Comparison of ENCODE assay signal across 16 mouse cellular contexts in genomic region chr12:100660076-100660475, GRCm38 (mm10).
"Had no signal": no experiment of that assay in that cellular context is flagged by ENCODE, and none has a peak within 500 bp of the region (broad histone marks: within the 10 kb centered on the region; RNA-seq: fewer than 3 reads in every experiment).

No protein-coding gene starts in this region.

- DNase-seq: liver, embryonic 13.5 days; liver, postnatal 0 days; lung, adult 2 months; lung, postnatal 4 days; midbrain, embryonic 14.5 days; right cerebral cortex, postnatal 14 days; thymus, adult 18-20 months; thymus, postnatal 25 days had no signal

- H3K36me3 ChIP-seq: liver, embryonic 13.5 days; liver, embryonic 15.5 days; lung, embryonic 15.5 days; midbrain, embryonic 10.5 days; midbrain, embryonic 12.5 days; neural tube, embryonic 13.5 days; neural tube, embryonic 15.5 days had no signal

- ATAC-seq: liver, postnatal 0 days; lung, postnatal 0 days; midbrain, embryonic 16.5 days had no signal

- H3K27me3 ChIP-seq: liver, embryonic 13.5 days; liver, embryonic 15.5 days; lung, embryonic 15.5 days; midbrain, embryonic 12.5 days; neural tube, embryonic 13.5 days; neural tube, embryonic 15.5 days had no signal
